Mouse (Mus musculus) limb, embryonic 11.5 days (tissue): Measurements from ENCODE around the gene Atg9b. TPM values are rescaled to one million over a fixed set of nuclear protein-coding genes. Genes with fewer than 3 reads are reported as not detected.
A peak's percentile ranks its signal among the peaks of the same experiment; 100 is the strongest.

ENCODE experiments used
- ATAC-seq: fragments of 200-750 bp; cut with Nextera tagmentation; 2 replicates; pipeline ENCODE4 v1.8.0; 2017; ENCODE audit warnings: low read depth; ENCODE audit not compliant: insufficient number of reproducible peaks, low FRiP score, low TSS enrichment
- DNase-seq: peaks from one replicate; pipeline ENCODE4 v3.0.0-alpha.2; 2015; ENCODE audit warnings: low spot score
- H3K27ac ChIP-seq: fragments of 300-500 bp; sonication (generic); replicated peaks from 2 replicates; pipeline ENCODE4 v1.5.1; 2014; ENCODE audit warnings: low read depth, mild to moderate bottlenecking, low read length
- H3K27me3 ChIP-seq: fragments of 300-500 bp; sonication (generic); 2 replicates; pipeline ENCODE4 v1.6.1; 2014; ENCODE audit warnings: mild to moderate bottlenecking, low read length, mixed read lengths; ENCODE audit not compliant: control insufficient read depth, insufficient read depth
- H3K36me3 ChIP-seq: fragments of 300-500 bp; sonication (generic); 2 replicates; pipeline ENCODE4 v1.6.1; 2014; ENCODE audit warnings: mild to moderate bottlenecking, low read length, moderate library complexity, mixed read lengths; ENCODE audit not compliant: control insufficient read depth, insufficient read depth
- H3K4me1 ChIP-seq: fragments of 300-500 bp; sonication (generic); 2 replicates; pipeline ENCODE4 v1.6.1; 2014; ENCODE audit warnings: low read length, mixed read lengths; ENCODE audit not compliant: control insufficient read depth, insufficient read depth
- H3K4me2 ChIP-seq: fragments of 300-500 bp; sonication (generic); 2 replicates; pipeline ENCODE4 v1.6.1; 2014; ENCODE audit warnings: low read depth, mild to moderate bottlenecking, moderate library complexity; ENCODE audit not compliant: severe bottlenecking
- H3K4me3 ChIP-seq: fragments of 300-500 bp; sonication (generic); 2 replicates; pipeline ENCODE4 v1.5.1; 2014; ENCODE audit warnings: low read depth, low read length
- H3K9ac ChIP-seq: fragments of 300-500 bp; sonication (generic); 2 replicates; pipeline ENCODE4 v1.6.1; 2014; ENCODE audit warnings: mild to moderate bottlenecking, low read length
- H3K9me3 ChIP-seq: fragments of 300-500 bp; sonication (generic); 2 replicates; pipeline ENCODE4 v1.6.1; 2016; ENCODE audit warnings: low read length; ENCODE audit not compliant: control insufficient read depth
- WGBS: fragments of 180-500 bp; shearing (Covaris S2); extraction: QIAGEN DNeasy Blood & Tissue Kit; methylation state at CpG from one replicate; pipeline ENCODE4 v1.1.7; 2014; 5-methylcytosine and 5-hydroxymethylcytosine counted together
- polyA plus RNA-seq: library from polyadenylated mRNA; unstranded; fragments of >200 nt; fragmentation: Nextera tagmentation; extraction: Ambion mirVana; gene quantifications from 2 replicates; pipeline ENCODE4 v1.2.1, GENCODE M21; 2014

Gene Atg9b
- polyA plus RNA-seq, 1 experiment from 2014 or later, result 0.35 TPM

DNA sequence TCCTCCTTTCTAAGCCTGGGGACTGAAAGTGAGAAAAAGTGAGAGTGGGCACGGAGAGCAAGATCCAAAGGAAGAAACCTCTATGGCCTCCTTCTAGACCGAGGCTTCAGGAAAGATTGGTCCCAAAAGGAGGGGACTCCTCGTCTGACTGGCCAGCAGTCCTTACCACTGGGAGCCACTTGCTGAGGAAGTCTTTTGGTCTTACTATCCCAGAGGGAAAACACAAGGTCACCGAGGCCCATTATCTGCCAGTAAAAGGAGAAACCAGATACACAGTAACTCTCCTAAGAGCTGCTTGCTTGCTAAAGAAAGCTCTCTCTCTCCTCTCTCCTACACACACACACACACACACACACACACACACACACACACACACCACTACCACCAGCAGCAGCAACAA is 38.6 kb downstream of the Atg9b start:
- Histone ChIP-seq H3K4me2 (no peak overlapping the region), H3K36me3 (no peaks in the 10 kb centered on the region), H3K27ac (peak overlapping the region; percentile 63), H3K4me3 (no peak overlapping the region), H3K9ac (no peak overlapping the region), H3K27me3 (peaks cover 22% of the 10 kb centered on the region), H3K4me1 (peaks cover 20% of the 10 kb centered on the region), H3K9me3 (no peaks in the 10 kb centered on the region)
- DNase-seq (no peak), ATAC-seq (no peak)
- 14% methylated on average over 4 of the region's 4 CpGs for WGBS

DNA sequence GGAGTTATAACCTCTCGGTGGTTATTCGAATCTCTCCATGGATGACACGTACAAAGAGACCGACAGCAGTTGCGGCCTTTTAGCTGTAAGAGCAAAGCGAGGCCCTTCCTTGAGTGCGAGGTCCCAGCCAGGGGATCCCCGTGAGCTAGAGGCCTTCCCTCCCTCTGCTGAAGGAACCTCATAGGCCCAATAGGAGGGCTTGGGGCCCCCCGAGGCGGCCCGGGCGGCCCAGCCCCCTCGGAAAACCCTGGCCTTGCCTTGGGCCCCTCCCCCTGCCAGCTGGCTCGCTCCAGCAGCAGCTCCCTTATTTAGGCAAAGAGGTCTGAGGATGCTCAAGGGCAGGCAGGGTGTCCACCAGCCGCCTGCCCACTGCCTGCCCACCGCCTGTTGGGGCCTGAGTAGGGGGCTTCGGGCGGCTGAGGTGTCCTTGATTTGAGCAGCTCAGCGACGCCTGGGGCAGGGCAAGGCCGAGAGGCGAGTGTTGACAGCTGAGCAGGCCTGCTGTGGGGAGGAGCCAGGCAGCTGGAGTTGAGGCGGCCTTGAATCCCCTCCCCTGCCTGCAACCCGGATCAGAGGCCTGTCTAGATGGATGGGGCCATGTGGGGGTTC is 39.6 kb downstream of the Atg9b start:
- Histone ChIP-seq H3K27ac (peak overlapping the region; percentile 79), H3K4me3 (peak overlapping the region; percentile 50; the same call in 1 of the 2 replicates), H3K9ac (no peak overlapping the region), H3K4me1 (peaks cover 25% of the 10 kb centered on the region), H3K36me3 (no peaks in the 10 kb centered on the region), H3K9me3 (no peaks in the 10 kb centered on the region), H3K4me2 (peak overlapping the region; percentile 91), H3K27me3 (peaks cover 24% of the 10 kb centered on the region)
- ATAC-seq (peak; percentile 81), DNase-seq (peak; percentile 88)
- 0% methylated on average over 24 of the region's 24 CpGs for WGBS

DNA sequence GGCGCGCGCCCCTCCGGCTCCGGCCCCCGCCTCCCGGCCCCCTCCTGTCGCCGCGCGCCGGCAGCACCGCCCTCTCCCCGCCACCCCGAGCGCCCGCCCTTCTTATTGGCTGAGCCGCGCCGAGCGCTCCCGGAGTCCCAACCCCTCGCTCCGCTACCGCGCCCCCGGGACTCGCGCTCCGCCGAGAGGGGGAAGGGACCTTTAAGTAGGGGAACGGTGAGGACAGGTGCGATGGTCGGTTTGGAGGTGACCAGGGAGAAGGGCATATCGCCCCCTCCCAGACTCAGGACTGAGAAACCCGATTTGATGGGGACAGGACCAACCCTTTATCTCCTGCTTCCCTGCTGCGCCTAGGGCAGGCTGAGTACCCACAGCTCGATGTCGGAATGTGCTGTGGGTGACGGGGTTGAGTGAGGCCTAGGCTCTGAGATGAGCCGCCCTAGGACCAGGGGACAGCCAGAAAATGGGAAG is 40.2 kb downstream of the Atg9b start:
- H3K36me3 ChIP-seq, result no peaks in the 10 kb centered on the region
- H3K4me3 ChIP-seq, result peak overlapping the region; percentile 50
- 0% methylated on average over 28 of the region's 41 CpGs for WGBS
- peaks cover 26% of the 10 kb centered on the region for H3K27me3 ChIP-seq
- peak; percentile 91 for DNase-seq
- peaks cover 25% of the 10 kb centered on the region for H3K4me1 ChIP-seq
- peak; percentile 59 for ATAC-seq
- peak overlapping the region; percentile 79 for H3K27ac ChIP-seq
- peak overlapping the region; percentile 59 for H3K9ac ChIP-seq
- no peaks in the 10 kb centered on the region for H3K9me3 ChIP-seq
- H3K4me2 ChIP-seq, result peak overlapping the region; percentile 91

DNA sequence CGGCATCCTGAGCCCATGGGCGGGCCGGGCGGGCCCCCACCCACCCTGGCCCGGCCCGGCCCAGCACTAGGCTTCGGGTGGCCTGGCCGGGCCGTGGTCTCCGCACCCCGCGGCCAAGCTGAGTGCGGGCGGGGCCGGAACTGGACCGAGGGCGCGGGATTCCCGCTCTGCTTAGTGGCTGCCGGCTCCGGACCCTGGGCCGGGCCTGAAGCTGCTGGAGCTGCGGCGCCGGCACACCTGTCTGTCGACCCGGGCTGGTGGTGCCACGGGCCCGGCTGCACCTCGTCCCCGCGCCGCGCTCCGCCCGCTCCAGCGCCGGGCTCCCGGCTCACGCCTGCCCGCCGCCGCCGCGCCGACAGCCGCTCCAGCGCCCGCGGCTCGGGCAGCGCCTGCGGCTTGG is 40.7 kb downstream of the Atg9b start, which contains the start of gene Kcnh2:
TSS of gene Kcnh2 (minus strand) at position 327 of the 400 bp plus-strand sequence.
- Histone ChIP-seq H3K27me3 (peaks cover 26% of the 10 kb centered on the region), H3K27ac (peak within 1 kb of the TSS; percentile 79), H3K36me3 (no peaks in the 10 kb centered on the region), H3K4me2 (peak within 1 kb of the TSS; percentile 91), H3K4me3 (peak within 1 kb of the TSS; percentile 50), H3K9me3 (no peaks in the 10 kb centered on the region), H3K9ac (peak within 1 kb of the TSS; percentile 59), H3K4me1 (peaks cover 25% of the 10 kb centered on the region)
- WGBS, result under 1% methylated on average over 30 of the region's 53 CpGs
- DNase-seq, result no peak
- ATAC-seq, result peak; percentile 15

DNA sequence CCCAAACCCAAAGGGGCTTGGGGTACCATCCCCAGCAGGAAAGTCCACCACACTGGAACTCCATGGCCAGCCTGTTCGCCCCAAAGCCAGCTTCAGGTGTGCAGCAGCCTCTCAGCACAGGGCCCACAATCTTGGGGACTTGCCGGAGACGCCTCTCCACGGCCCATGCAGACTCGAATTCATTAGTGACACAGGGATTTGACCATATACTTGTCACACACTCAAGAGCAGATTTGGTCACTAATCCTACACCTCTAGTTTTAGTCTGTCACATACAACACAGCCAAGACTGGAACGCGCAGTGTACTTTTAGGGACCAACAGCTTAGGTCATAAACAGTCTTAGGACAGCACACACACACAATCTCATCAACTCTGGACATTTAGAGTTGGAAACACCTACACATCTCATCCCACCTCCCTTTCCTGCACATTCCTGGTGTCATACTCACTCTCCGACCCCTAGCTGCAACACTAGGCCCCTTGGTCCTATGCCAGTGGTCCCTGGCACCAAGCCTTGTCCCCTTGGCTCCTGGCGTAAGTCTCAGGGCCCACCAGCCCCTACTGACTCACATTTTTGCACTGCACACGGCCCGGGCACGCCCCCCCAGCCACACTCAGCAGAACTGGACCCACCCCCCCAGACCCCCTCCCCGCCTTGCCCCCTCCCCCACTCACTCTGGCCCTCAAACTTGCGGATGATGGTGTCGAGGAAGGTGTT is 41.3 kb downstream of the Atg9b start:
- 41% methylated on average over 15 of the region's 15 CpGs for WGBS

DNA sequence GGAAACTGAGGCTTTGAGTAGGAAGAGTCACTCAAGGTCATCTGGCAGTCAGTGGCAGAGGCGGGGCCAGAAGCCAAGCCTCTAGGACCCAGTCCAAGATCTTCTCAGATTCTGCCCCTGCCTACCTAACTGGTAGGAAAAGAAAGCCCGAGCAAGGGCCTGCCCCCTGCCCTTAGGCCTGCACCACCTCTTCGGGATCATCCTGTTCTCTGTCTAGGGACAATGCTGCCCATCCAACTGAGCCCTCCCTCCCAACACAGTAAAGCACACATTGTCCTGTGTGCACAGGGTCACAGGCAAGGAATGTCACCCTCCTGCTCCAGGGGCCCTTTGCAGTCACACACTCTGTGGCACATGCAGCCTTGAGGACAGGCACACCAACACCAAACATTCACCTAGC is 41.9 kb downstream of the Atg9b start:
- no peaks in the 10 kb centered on the region for H3K36me3 ChIP-seq
- no peak overlapping the region for H3K27ac ChIP-seq
- H3K4me3 ChIP-seq, result no peak overlapping the region
- DNase-seq, result no peak
- no peaks in the 10 kb centered on the region for H3K9me3 ChIP-seq
- ATAC-seq, result no peak
- WGBS, result 55% methylated on average over 3 of the region's 3 CpGs
- H3K4me1 ChIP-seq, result peaks cover 25% of the 10 kb centered on the region
- H3K9ac ChIP-seq, result no peak overlapping the region
- peaks cover 26% of the 10 kb centered on the region for H3K27me3 ChIP-seq
- peak overlapping the region; percentile 91; the same call in 1 of the 2 replicates for H3K4me2 ChIP-seq

More for the DNA sequence above, 41.3 kb downstream of the Atg9b start:
- peak overlapping the region; percentile 59; the same call in 1 of the 2 replicates for H3K9ac ChIP-seq
- peaks cover 26% of the 10 kb centered on the region for H3K27me3 ChIP-seq
- H3K4me2 ChIP-seq, result peak overlapping the region; percentile 91
- no peak for DNase-seq
- H3K9me3 ChIP-seq, result no peaks in the 10 kb centered on the region
- peak overlapping the region; percentile 50 for H3K4me3 ChIP-seq
- H3K36me3 ChIP-seq, result no peaks in the 10 kb centered on the region
- no peak for ATAC-seq
- H3K27ac ChIP-seq, result no peak overlapping the region
- H3K4me1 ChIP-seq, result peaks cover 25% of the 10 kb centered on the region

DNA sequence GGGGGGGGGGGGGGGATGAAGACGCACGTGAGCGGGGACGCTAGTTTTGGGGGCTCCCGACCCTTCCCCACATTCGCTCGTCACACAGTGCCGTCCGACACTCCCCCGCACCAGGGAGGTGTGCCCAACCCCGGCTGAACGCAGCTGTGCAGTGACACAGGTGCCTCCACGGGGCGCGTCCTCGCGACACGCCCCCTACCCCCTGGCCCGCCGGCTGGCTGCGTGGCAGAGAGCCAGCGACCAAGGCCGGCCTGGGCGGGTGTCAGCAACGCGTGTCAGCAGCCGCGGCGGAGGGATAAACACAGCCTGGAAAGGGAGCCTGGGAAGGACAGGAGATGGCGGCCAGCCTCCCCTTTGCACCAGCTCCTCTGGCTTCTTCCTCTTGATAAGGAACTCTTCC is 43.4 kb downstream of the Atg9b start:
- H3K36me3 ChIP-seq, result no peaks in the 10 kb centered on the region
- H3K4me2 ChIP-seq, result peak overlapping the region; percentile 92
- H3K27ac ChIP-seq, result no peak overlapping the region
- H3K4me3 ChIP-seq, result peak overlapping the region; percentile 41
- DNase-seq (peak; percentile 39), ATAC-seq (no peak)
- no peak overlapping the region for H3K9ac ChIP-seq
- peaks cover 35% of the 10 kb centered on the region for H3K4me1 ChIP-seq
- peaks cover 26% of the 10 kb centered on the region for H3K27me3 ChIP-seq
- WGBS, result 1% methylated on average over 30 of the region's 30 CpGs
- H3K9me3 ChIP-seq, result no peaks in the 10 kb centered on the region

DNA sequence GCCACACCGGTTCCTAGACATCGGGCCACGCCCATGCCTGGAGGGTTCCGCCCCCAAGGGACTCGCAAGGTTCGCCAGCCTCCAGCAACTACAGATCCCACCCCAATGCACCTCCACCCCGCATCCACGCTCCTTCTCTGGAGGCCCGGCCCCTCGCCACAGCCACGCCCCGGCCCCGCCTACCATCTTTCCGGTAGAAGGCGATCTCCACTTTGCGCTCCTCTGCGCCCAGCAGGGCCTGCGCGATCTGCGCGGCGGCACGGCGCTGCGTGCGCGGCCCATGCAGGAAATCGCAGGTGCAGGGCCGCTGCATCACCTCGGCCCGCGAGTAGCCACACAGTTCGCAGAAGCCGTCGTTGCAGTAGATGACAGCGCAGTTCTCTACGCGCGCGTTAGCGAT is 43.8 kb downstream of the Atg9b start:
- ATAC-seq (peak; percentile 13; the same call in 1 of the 2 replicates), DNase-seq (peak; percentile 81)
- under 1% methylated on average over 40 of the region's 41 CpGs for WGBS
- H3K4me3 ChIP-seq, result peak overlapping the region; percentile 41
- peaks cover 34% of the 10 kb centered on the region for H3K4me1 ChIP-seq
- no peaks in the 10 kb centered on the region for H3K36me3 ChIP-seq
- peaks cover 26% of the 10 kb centered on the region for H3K27me3 ChIP-seq
- H3K27ac ChIP-seq, result no peak overlapping the region
- no peaks in the 10 kb centered on the region for H3K9me3 ChIP-seq
- no peak overlapping the region for H3K9ac ChIP-seq
- H3K4me2 ChIP-seq, result peak overlapping the region; percentile 92
